Mouse (Mus musculus): ENCODE data around the gene Mcam.
A peak's percentile ranks its signal among the peaks of the same experiment; 100 is the strongest.

Gene Mcam

GRCm38 (mm10) chr9:44134101-44134850 lies at the start of gene Mcam:
Gene Mcam, plus strand, starts transcription at chr9:44134469.
- no peak for DNase-seq (ENCODE audit: low spot score)

GRCm38 (mm10) chr9:44084659-44085229 lies 49.5 kb upstream of the Mcam start:
- DNase-seq (ENCODE audit: low spot score) = peak; percentile 72

- DNase-seq (ENCODE audit: low spot score) = no peak
Measured at GRCm38 (mm10) chr9:44085276-44085675, 49.0 kb upstream of the Mcam start.

GRCm38 (mm10) chr9:44085741-44086665 lies 48.3 kb upstream of the Mcam start:
- DNase-seq (ENCODE audit: low spot score) = no peak

DNA sequence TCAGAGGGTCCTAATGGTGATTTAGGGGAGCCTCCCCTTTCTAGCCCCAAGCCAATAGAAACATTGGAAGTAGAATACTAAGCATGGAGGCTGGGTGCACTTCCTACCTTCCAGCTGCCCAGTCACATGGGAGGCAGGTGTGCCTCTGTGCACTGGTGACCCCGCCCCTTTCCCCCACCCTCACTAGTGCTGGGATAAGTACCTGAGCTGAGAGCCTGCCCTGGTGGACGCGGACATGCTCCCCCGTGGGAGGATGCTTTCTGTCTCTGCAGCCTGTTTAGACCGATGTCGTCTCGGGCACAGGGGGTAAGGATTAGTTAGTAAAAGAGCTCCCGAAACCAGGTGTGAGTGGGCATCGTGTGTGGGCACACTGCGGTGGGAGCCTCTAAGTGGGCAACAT lies 47.3 kb upstream of the Mcam start:
- no peak for DNase-seq (ENCODE audit: low spot score)

GRCm38 (mm10) chr9:44087761-44088455 lies 46.4 kb upstream of the Mcam start:
- no peak for DNase-seq (ENCODE audit: low spot score)

DNA sequence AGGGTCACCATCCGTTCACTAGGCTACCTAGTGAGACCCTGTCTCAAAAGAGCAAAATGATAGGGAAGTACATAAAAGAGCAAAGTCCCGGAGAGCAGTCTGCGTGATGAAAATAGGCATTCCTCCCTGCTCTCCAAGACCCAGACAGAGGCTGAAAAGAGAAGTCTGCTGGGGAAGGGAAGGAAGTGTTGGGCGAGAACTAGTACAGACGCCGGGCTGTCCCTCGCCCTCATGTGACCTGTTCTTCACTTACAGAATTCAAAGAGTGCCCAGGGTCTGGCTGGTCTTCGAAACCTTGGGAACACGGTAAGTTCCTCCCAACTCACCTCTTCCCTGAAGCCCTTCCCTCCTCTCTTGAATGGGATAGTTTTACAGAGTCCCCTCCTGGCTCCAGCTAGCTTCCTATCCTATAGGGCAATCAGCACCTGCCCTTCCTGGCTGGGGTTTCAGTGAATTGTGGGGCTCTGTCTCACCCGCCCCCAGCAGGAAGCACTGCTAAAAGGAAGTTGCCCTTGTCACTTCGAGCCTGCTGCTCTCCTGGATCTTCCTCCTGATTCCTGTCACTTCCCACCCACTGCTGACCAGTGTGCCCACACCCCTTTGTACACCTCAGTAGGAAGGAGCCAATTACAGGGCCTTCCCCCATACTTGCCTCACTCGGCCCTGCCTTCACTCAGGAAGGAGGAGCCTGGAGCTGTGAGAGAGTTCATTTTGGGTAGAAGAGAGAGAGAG lies 45.2 kb upstream of the Mcam start:
- no peak for DNase-seq (ENCODE audit: low spot score)

- DNase-seq (ENCODE audit: low spot score) = no peak
Measured at GRCm38 (mm10) chr9:44093612-44094503, 40.4 kb upstream of the Mcam start.

- DNase-seq (ENCODE audit: low spot score) = no peak
Measured at GRCm38 (mm10) chr9:44094737-44095136, 39.5 kb upstream of the Mcam start.

- no peak for DNase-seq (ENCODE audit: low spot score)
Measured at GRCm38 (mm10) chr9:44095781-44096180, 38.5 kb upstream of the Mcam start.

GRCm38 (mm10) chr9:44096536-44096935 lies 37.7 kb upstream of the Mcam start:
- DNase-seq (ENCODE audit: low spot score) = no peak

DNA sequence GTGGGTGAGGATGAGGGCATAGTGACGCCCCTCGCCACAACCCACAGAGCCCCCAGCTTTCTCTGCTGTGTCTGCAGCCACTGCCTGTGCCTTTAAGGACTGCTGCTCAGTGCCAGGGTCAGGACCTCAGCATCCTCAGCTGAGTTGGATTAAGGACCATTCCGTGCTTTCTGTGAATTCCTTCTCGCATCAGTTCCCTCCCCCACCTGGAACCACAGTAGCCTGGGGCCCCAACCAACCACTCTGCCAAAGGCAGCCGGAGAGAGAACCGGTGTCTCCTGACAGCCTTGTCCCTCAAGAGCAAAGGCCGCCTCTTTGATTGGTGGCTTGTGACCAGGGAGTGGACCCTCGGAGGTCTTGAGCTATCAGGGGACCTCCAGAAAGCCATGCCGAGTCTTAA lies 32.8 kb upstream of the Mcam start, which contains the start of gene Mfrp:
Mfrp (plus strand) TSS at position 240 of the 400 bp plus-strand sequence.
- no peak for DNase-seq (ENCODE audit: low spot score)

GRCm38 (mm10) chr9:44104881-44105280 lies 29.4 kb upstream of the Mcam start:
- DNase-seq (ENCODE audit: low spot score) = no peak

DNA sequence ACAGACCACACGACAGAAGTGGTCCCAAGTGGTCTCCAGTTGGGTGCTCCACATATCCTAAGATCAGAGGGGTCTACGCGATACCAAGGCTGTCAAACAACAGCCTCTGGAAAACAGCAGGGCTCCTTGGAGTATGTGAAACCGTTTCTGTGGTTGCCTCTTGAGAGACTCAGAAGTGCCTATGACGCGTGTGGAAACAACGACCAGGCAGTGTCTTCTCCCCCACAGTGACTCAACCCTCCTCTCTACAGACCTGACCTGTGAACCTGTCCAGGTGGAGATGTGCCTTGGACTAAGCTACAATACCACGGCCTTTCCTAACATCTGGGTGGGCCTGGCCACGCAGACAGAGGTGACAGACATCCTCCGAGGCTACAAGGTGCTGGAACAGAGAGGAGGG lies 28.5 kb upstream of the Mcam start:
- DNase-seq (ENCODE audit: low spot score) = no peak

DNA sequence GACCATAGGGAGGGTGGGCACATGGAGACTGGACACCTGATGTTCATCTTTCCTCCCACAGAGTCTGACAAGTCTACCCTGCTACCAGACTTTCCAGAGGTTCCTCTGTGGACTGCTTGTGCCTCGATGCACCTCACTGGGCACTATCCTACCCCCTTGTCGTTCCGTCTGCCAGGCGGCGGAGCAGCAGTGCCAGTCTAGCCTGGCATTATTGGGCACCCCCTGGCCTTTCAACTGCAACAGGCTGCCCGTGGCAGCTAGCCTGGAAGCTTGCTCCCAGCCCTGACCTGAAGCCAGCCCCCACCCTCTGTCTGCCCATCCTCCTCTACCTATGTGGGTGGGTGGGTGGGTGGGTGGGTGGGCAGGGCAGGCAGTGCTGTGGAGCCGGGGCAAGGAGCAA lies 28.1 kb upstream of the Mcam start:
- DNase-seq (ENCODE audit: low spot score) = no peak

GRCm38 (mm10) chr9:44106596-44106995 lies 27.7 kb upstream of the Mcam start:
- DNase-seq (ENCODE audit: low spot score) = no peak

- no peak for DNase-seq (ENCODE audit: low spot score)
Measured at GRCm38 (mm10) chr9:44107110-44107509, 27.2 kb upstream of the Mcam start, which contains the start of gene C1qtnf5. Gene C1qtnf5, plus strand, starts transcription at chr9:44107245.

DNA sequence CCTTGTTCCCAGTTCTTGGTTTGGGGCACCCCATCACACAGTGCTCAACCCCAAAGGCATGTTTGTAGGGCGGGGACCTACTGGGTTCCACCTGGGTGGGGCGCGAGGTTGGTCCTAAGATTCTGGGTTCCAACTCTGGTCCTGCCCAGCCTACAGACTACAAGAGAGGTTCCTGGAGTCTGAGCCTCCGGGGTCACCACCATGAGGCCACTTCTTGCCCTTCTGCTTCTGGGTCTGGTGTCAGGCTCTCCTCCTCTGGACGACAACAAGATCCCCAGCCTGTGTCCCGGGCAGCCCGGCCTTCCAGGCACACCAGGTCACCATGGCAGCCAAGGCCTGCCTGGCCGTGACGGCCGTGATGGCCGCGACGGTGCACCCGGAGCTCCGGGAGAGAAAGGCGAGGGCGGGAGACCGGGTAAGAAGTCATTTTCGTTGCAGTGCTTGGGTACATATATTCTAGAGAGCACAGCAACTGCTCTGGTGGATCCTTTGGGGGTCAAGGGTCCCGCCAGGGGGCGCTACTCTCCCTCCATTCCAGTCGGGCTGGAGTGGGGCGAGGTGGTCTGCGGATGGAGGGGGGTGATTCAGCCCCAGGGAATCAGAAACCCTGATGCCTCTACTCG lies 26.6 kb upstream of the Mcam start:
- no peak for DNase-seq (ENCODE audit: low spot score)

GRCm38 (mm10) chr9:44108269-44109055 lies 25.8 kb upstream of the Mcam start:
- DNase-seq (ENCODE audit: low spot score) = no peak
